Mouse (Mus musculus): ENCODE data around the gene Defb26. TPM values are rescaled to one million over a fixed set of nuclear protein-coding genes. Genes with fewer than 3 reads are reported as not detected.

The Defb26 gene
- not detected in 2 replicates for polyA plus RNA-seq (2021; fragmentation: Nextera tagmentation)
- long read RNA-seq, experiment 1, result 0 reads
- long read RNA-seq, experiment 2, result 0 reads

GRCm38 (mm10) chr2:152511592-152511991 is at the start of gene Defb26:
Gene Defb26, minus strand, starts transcription at chr2:152511692.

GRCm38 (mm10) chr2:152539944-152540710 is 28.6 kb upstream of the Defb26 start, which contains the start of gene Defb29:
Gene Defb29, minus strand, starts transcription at chr2:152540098.

DNA sequence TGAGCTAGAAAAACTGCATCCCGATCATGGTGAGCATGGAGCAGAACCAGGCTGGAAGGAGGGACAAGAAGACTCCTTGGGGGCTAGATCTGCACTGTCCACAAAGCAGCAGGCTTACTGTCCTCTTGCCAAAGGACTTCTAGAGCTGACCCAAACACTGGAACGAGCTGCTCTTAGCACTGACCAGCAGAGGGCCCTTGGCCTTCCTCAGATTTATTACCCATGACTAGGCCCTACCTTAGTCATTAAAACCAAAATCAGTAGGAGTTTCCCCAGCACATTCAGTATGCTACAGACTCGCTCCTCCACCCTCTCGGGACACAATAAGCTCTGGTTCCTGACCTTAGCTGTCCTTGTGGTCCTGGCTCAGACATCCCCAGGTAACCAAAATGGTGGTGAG is 6.5 kb upstream of the Defb26 start, which contains the start of gene Defb28:
Gene Defb28, plus strand, starts transcription at position 275 of the 400 bp plus-strand sequence.

GRCm38 (mm10) chr2:152490038-152490437 is 21.5 kb downstream of the Defb26 start, which contains the start of gene Defb22:
Gene Defb22, minus strand, starts transcription at chr2:152490138.

GRCm38 (mm10) chr2:152476763-152477162 is 34.7 kb downstream of the Defb26 start, which contains the start of gene Defb20:
Gene Defb20, plus strand, starts transcription at chr2:152477063.

DNA sequence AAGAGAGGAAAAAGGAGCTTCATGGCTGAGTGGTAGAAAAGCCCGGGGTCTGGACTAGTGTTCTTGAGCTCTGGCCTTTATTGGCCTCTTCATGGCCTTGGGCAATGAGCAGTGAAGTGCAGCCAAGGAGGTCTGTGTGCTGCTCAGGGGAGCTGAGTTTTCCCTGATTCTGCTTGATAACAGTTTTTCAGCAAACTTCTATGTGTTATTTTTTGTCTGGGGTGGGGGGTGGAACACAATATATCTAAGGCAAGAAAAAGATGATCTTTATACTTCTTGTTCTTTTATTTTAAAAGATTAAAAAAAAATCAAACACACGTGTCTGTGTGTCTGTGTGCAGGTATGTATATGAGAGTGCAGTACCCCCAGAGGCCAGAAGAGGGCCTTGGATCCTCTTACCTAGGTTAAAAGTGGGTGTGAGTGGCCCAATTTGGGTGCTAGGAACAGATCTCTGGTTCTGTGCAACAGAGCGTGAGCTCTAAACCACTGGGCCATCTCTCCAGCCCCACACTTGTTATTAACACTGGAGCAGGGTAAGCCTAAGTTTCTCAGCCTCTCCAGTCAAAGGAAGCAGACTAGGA is 46.8 kb downstream of the Defb26 start, which contains the start of gene Defb23:
Gene Defb23, minus strand, starts transcription at position 51 of the 581 bp plus-strand sequence.

Other genes starting within 250 kb of the Defb26 start
- 17.2 and 19.5 TPM in 2 replicates for gene Tbc1d20, start 217.9 kb downstream of the Defb26 start, polyA plus RNA-seq (2021; fragmentation: Nextera tagmentation)
- gene Rbck1, start 179.0 kb downstream of the Defb26 start, polyA plus RNA-seq (2021; fragmentation: Nextera tagmentation), result 87.6 and 106 TPM in 2 replicates
- gene Trib3, start 167.7 kb downstream of the Defb26 start, polyA plus RNA-seq (2021; fragmentation: Nextera tagmentation), result 0.48 and 0.50 TPM in 2 replicates
- 100 and 142 TPM in 2 replicates for gene Nrsn2, start 135.1 kb downstream of the Defb26 start, polyA plus RNA-seq (2021; fragmentation: Nextera tagmentation)
- gene Sox12, start 113.6 kb downstream of the Defb26 start, polyA plus RNA-seq (2021; fragmentation: Nextera tagmentation), result 0.72 and 1.0 TPM in 2 replicates
- 7.0 and 8.2 TPM in 2 replicates for gene Zcchc3, start 96.7 kb downstream of the Defb26 start, polyA plus RNA-seq (2021; fragmentation: Nextera tagmentation)
- gene 6820408C15Rik, start 96.1 kb downstream of the Defb26 start, polyA plus RNA-seq (2021; fragmentation: Nextera tagmentation), result 3.3 and 5.2 TPM in 2 replicates
- not detected in 2 replicates for gene Defb23, start 47.1 kb downstream of the Defb26 start, polyA plus RNA-seq (2021; fragmentation: Nextera tagmentation)
- not detected in 2 replicates for gene Defb20, start 34.6 kb downstream of the Defb26 start, polyA plus RNA-seq (2021; fragmentation: Nextera tagmentation)
- not detected in 2 replicates for gene Defb22, start 21.6 kb downstream of the Defb26 start, polyA plus RNA-seq (2021; fragmentation: Nextera tagmentation)
- not detected in 2 replicates for gene Defb28, start 6.6 kb upstream of the Defb26 start, polyA plus RNA-seq (2021; fragmentation: Nextera tagmentation)
- gene Defb29, start 28.4 kb upstream of the Defb26 start, polyA plus RNA-seq (2021; fragmentation: Nextera tagmentation), result not detected in 2 replicates
- gene Gm17416, start 57.6 kb upstream of the Defb26 start, polyA plus RNA-seq (2021; fragmentation: Nextera tagmentation), result not detected in 2 replicates
- not detected in 2 replicates for gene Defb21, start 61.1 kb upstream of the Defb26 start, polyA plus RNA-seq (2021; fragmentation: Nextera tagmentation)
- not detected in 2 replicates for gene Defb19, start 68.6 kb upstream of the Defb26 start, polyA plus RNA-seq (2021; fragmentation: Nextera tagmentation)
- not detected in 2 replicates for gene Defb45, start 87.7 kb upstream of the Defb26 start, polyA plus RNA-seq (2021; fragmentation: Nextera tagmentation)
- gene Defb36, start 92.6 kb upstream of the Defb26 start, polyA plus RNA-seq (2021; fragmentation: Nextera tagmentation), result not detected in 2 replicates
- 1.4 TPM in 1 of 2 replicates, not detected in the other for gene Defb25, start 111.4 kb upstream of the Defb26 start, polyA plus RNA-seq (2021; fragmentation: Nextera tagmentation)
- gene Rem1, start 115.3 kb upstream of the Defb26 start, polyA plus RNA-seq (2021; fragmentation: Nextera tagmentation), result 0.35 and 0.44 TPM in 2 replicates
- gene H13, start 157.8 kb upstream of the Defb26 start, polyA plus RNA-seq (2021; fragmentation: Nextera tagmentation), result 74.3 and 79.3 TPM in 2 replicates
- gene Mcts2, start 175.3 kb upstream of the Defb26 start, polyA plus RNA-seq (2021; fragmentation: Nextera tagmentation), result 21.8 and 22.0 TPM in 2 replicates
- gene Id1, start 224.6 kb upstream of the Defb26 start, polyA plus RNA-seq (2021; fragmentation: Nextera tagmentation), result 15.1 and 16.2 TPM in 2 replicates
- gene Cox4i2, start 242.5 kb upstream of the Defb26 start, polyA plus RNA-seq (2021; fragmentation: Nextera tagmentation), result 2.6 and 3.0 TPM in 2 replicates